Mouse (Mus musculus): ENCODE results near the gene Dnase1l3.

GRCm38 (mm10) chr14:7941413-7941812, 53.0 kb downstream of the Dnase1l3 start:
- TF ChIP-seq CTCF (IDR thresholded peaks at IDR 0.05) (no peak), POLR2A (IDR thresholded peaks at IDR 0.05; ENCODE audit: insufficient read depth, low read depth, low read length) (no peak)
